Mouse (Mus musculus): Measurements from ENCODE around the gene Dnm2. TPM values are rescaled to one million over a fixed set of nuclear protein-coding genes. Genes with fewer than 3 reads are reported as not detected.

The Dnm2 gene
- polyA plus RNA-seq, 1 experiment from 2014 or later = 64.8 TPM

- Histone ChIP-seq H3K27ac (ENCODE audit: low read depth, low read length) (no peak overlapping the region), H3K4me2 (replicated peaks; ENCODE audit: low read depth, low read length) (no peak overlapping the region), H3K36me3 (ENCODE audit: control insufficient read depth, insufficient read depth, low read length) (0 out of 2 replicates have a peak, but pooled peaks cover 4% of the 10 kb centered on the region), H3K9ac (ENCODE audit: low read depth, low read length) (no peak overlapping the region), H3K4me3 (ENCODE audit: low read depth, low read length) (no peak overlapping the region), H3K27me3 (ENCODE audit: control insufficient read depth, insufficient read depth, low read length) (no peaks in the 10 kb centered on the region), H3K4me1 (replicated peaks; ENCODE audit: control insufficient read depth, insufficient read depth, low read length) (no peaks in the 10 kb centered on the region), H3K9me3 (ENCODE audit: control insufficient read depth, low read length) (no peaks in the 10 kb centered on the region)
- WGBS = 90% methylated on average over 2 of the region's 2 CpGs
- DNase-seq (ENCODE audit: low spot score) (no peak), ATAC-seq (ENCODE audit: low FRiP score) (no peak)
Observed at GRCm38 (mm10) chr9:21419646-21420045, 5.1 kb upstream of the Dnm2 start.

GRCm38 (mm10) chr9:21425556-21425945 is 843 bp downstream of the Dnm2 start:
- Histone ChIP-seq H3K9me3 (ENCODE audit: control insufficient read depth, low read length) (no peaks in the 10 kb centered on the region), H3K9ac (ENCODE audit: low read depth, low read length) (peak overlapping the region; percentile 88), H3K4me2 (replicated peaks; ENCODE audit: low read depth, low read length) (peak overlapping the region; percentile 80), H3K36me3 (ENCODE audit: control insufficient read depth, insufficient read depth, low read length) (0 out of 2 replicates have a peak, but pooled peaks cover under 1% of the 10 kb centered on the region), H3K4me3 (ENCODE audit: low read depth, low read length) (peak overlapping the region; percentile 98), H3K27ac (ENCODE audit: low read depth, low read length) (no peak overlapping the region), H3K27me3 (ENCODE audit: control insufficient read depth, insufficient read depth, low read length) (no peaks in the 10 kb centered on the region), H3K4me1 (replicated peaks; ENCODE audit: control insufficient read depth, insufficient read depth, low read length) (peaks cover 4% of the 10 kb centered on the region; the same call in 1 of the 2 replicates)
- ATAC-seq (ENCODE audit: low FRiP score) (no peak), DNase-seq (ENCODE audit: low spot score) (no peak)
- WGBS = 9% methylated on average over 6 of the region's 6 CpGs

- Histone ChIP-seq H3K27ac (ENCODE audit: low read depth, low read length) (no peak overlapping the region), H3K36me3 (ENCODE audit: control insufficient read depth, insufficient read depth, low read length) (no peaks in the 10 kb centered on the region), H3K4me1 (replicated peaks; ENCODE audit: control insufficient read depth, insufficient read depth, low read length) (peaks cover 4% of the 10 kb centered on the region; the same call in 1 of the 2 replicates), H3K9me3 (ENCODE audit: control insufficient read depth, low read length) (no peaks in the 10 kb centered on the region), H3K9ac (ENCODE audit: low read depth, low read length) (peak overlapping the region; percentile 88), H3K27me3 (ENCODE audit: control insufficient read depth, insufficient read depth, low read length) (no peaks in the 10 kb centered on the region), H3K4me3 (ENCODE audit: low read depth, low read length) (peak overlapping the region; percentile 98), H3K4me2 (replicated peaks; ENCODE audit: low read depth, low read length) (peak overlapping the region; percentile 80)
- DNase-seq (ENCODE audit: low spot score) = no peak
- 38% methylated on average over 1 of the region's 1 CpGs for WGBS
- ATAC-seq (ENCODE audit: low FRiP score) = no peak
Observed at GRCm38 (mm10) chr9:21426013-21426412, 1.3 kb downstream of the Dnm2 start.

- no peak overlapping the region for H3K27ac ChIP-seq (ENCODE audit: low read depth, low read length)
- no peaks in the 10 kb centered on the region for H3K27me3 ChIP-seq (ENCODE audit: control insufficient read depth, insufficient read depth, low read length)
- no peak for ATAC-seq (ENCODE audit: low FRiP score)
- no peak overlapping the region; the same call in 1 of the 2 replicates for H3K4me2 ChIP-seq (replicated peaks; ENCODE audit: low read depth, low read length)
- no peak overlapping the region for H3K9ac ChIP-seq (ENCODE audit: low read depth, low read length)
- WGBS = 77% methylated on average over 2 of the region's 2 CpGs
- H3K36me3 ChIP-seq (ENCODE audit: control insufficient read depth, insufficient read depth, low read length) = no peaks in the 10 kb centered on the region
- H3K4me3 ChIP-seq (ENCODE audit: low read depth, low read length) = no peak overlapping the region
- H3K9me3 ChIP-seq (ENCODE audit: control insufficient read depth, low read length) = no peaks in the 10 kb centered on the region
- H3K4me1 ChIP-seq (replicated peaks; ENCODE audit: control insufficient read depth, insufficient read depth, low read length) = peaks cover 4% of the 10 kb centered on the region; the same call in 1 of the 2 replicates
- no peak for DNase-seq (ENCODE audit: low spot score)
Observed at GRCm38 (mm10) chr9:21426525-21426924, 1.8 kb downstream of the Dnm2 start.

- Histone ChIP-seq H3K9ac (ENCODE audit: low read depth, low read length) (no peak overlapping the region), H3K9me3 (ENCODE audit: control insufficient read depth, low read length) (no peaks in the 10 kb centered on the region), H3K27ac (ENCODE audit: low read depth, low read length) (no peak overlapping the region), H3K4me3 (ENCODE audit: low read depth, low read length) (no peak overlapping the region), H3K4me1 (replicated peaks; ENCODE audit: control insufficient read depth, insufficient read depth, low read length) (peaks cover 4% of the 10 kb centered on the region; the same call in 1 of the 2 replicates), H3K27me3 (ENCODE audit: control insufficient read depth, insufficient read depth, low read length) (no peaks in the 10 kb centered on the region), H3K36me3 (ENCODE audit: control insufficient read depth, insufficient read depth, low read length) (no peaks in the 10 kb centered on the region), H3K4me2 (replicated peaks; ENCODE audit: low read depth, low read length) (no peak overlapping the region)
- WGBS = 86% methylated on average over 2 of the region's 2 CpGs
- no peak for ATAC-seq (ENCODE audit: low FRiP score)
- DNase-seq (ENCODE audit: low spot score) = no peak
Observed at GRCm38 (mm10) chr9:21427773-21428172, 3.1 kb downstream of the Dnm2 start.

- H3K4me1 ChIP-seq (replicated peaks; ENCODE audit: control insufficient read depth, insufficient read depth, low read length) = peaks cover 4% of the 10 kb centered on the region; the same call in 1 of the 2 replicates
- ATAC-seq (ENCODE audit: low FRiP score) (no peak), DNase-seq (ENCODE audit: low spot score) (no peak)
- no peaks in the 10 kb centered on the region for H3K9me3 ChIP-seq (ENCODE audit: control insufficient read depth, low read length)
- H3K4me2 ChIP-seq (replicated peaks; ENCODE audit: low read depth, low read length) = no peak overlapping the region
- no peaks in the 10 kb centered on the region for H3K36me3 ChIP-seq (ENCODE audit: control insufficient read depth, insufficient read depth, low read length)
- 84% methylated on average over 6 of the region's 6 CpGs for WGBS
- H3K27ac ChIP-seq (ENCODE audit: low read depth, low read length) = no peak overlapping the region
- no peaks in the 10 kb centered on the region for H3K27me3 ChIP-seq (ENCODE audit: control insufficient read depth, insufficient read depth, low read length)
- H3K4me3 ChIP-seq (ENCODE audit: low read depth, low read length) = no peak overlapping the region
- no peak overlapping the region for H3K9ac ChIP-seq (ENCODE audit: low read depth, low read length)
Observed at GRCm38 (mm10) chr9:21428178-21428577, 3.5 kb downstream of the Dnm2 start.

- Histone ChIP-seq H3K27me3 (ENCODE audit: control insufficient read depth, insufficient read depth, low read length) (no peaks in the 10 kb centered on the region), H3K4me3 (ENCODE audit: low read depth, low read length) (no peak overlapping the region), H3K27ac (ENCODE audit: low read depth, low read length) (no peak overlapping the region), H3K4me1 (replicated peaks; ENCODE audit: control insufficient read depth, insufficient read depth, low read length) (peaks cover 4% of the 10 kb centered on the region; the same call in 1 of the 2 replicates), H3K36me3 (ENCODE audit: control insufficient read depth, insufficient read depth, low read length) (no peaks in the 10 kb centered on the region), H3K9me3 (ENCODE audit: control insufficient read depth, low read length) (no peaks in the 10 kb centered on the region), H3K4me2 (replicated peaks; ENCODE audit: low read depth, low read length) (no peak overlapping the region), H3K9ac (ENCODE audit: low read depth, low read length) (no peak overlapping the region)
- ATAC-seq (ENCODE audit: low FRiP score) (no peak), DNase-seq (ENCODE audit: low spot score) (no peak)
- WGBS = 88% methylated on average over 7 of the region's 7 CpGs
Observed at GRCm38 (mm10) chr9:21430724-21431123, 6.0 kb downstream of the Dnm2 start.

GRCm38 (mm10) chr9:21432066-21432465 is 7.4 kb downstream of the Dnm2 start:
- Histone ChIP-seq H3K27me3 (ENCODE audit: control insufficient read depth, insufficient read depth, low read length) (no peaks in the 10 kb centered on the region), H3K4me3 (ENCODE audit: low read depth, low read length) (no peak overlapping the region), H3K4me2 (replicated peaks; ENCODE audit: low read depth, low read length) (no peak overlapping the region), H3K9me3 (ENCODE audit: control insufficient read depth, low read length) (no peaks in the 10 kb centered on the region), H3K9ac (ENCODE audit: low read depth, low read length) (no peak overlapping the region), H3K36me3 (ENCODE audit: control insufficient read depth, insufficient read depth, low read length) (no peaks in the 10 kb centered on the region), H3K27ac (ENCODE audit: low read depth, low read length) (no peak overlapping the region), H3K4me1 (replicated peaks; ENCODE audit: control insufficient read depth, insufficient read depth, low read length) (no peaks in the 10 kb centered on the region)
- no peak for ATAC-seq (ENCODE audit: low FRiP score)
- 89% methylated on average over 7 of the region's 7 CpGs for WGBS
- DNase-seq (ENCODE audit: low spot score) = no peak

GRCm38 (mm10) chr9:21433766-21434165 is 9.1 kb downstream of the Dnm2 start:
- WGBS = 96% methylated on average over 8 of the region's 8 CpGs
- Histone ChIP-seq H3K4me3 (ENCODE audit: low read depth, low read length) (no peak overlapping the region), H3K27me3 (ENCODE audit: control insufficient read depth, insufficient read depth, low read length) (no peaks in the 10 kb centered on the region), H3K4me1 (replicated peaks; ENCODE audit: control insufficient read depth, insufficient read depth, low read length) (no peaks in the 10 kb centered on the region), H3K27ac (ENCODE audit: low read depth, low read length) (no peak overlapping the region), H3K9me3 (ENCODE audit: control insufficient read depth, low read length) (no peaks in the 10 kb centered on the region), H3K4me2 (replicated peaks; ENCODE audit: low read depth, low read length) (no peak overlapping the region), H3K36me3 (ENCODE audit: control insufficient read depth, insufficient read depth, low read length) (no peaks in the 10 kb centered on the region), H3K9ac (ENCODE audit: low read depth, low read length) (no peak overlapping the region)
- ATAC-seq (ENCODE audit: low FRiP score) = no peak
- no peak for DNase-seq (ENCODE audit: low spot score)

All from hindbrain, embryonic 11.5 days (tissue).